Mouse (Mus musculus) liver, embryonic 14.5 days (tissue): ENCODE results near the gene Kat6b.

Experiments used
- CTCF ChIP-seq: IDR thresholded peaks from 2 replicates; pipeline ENCODE4 v1.5.1; 2016; ENCODE audit warnings: antibody characterized with exemption, low read depth, control low read depth
- EP300 ChIP-seq: IDR thresholded peaks from 2 replicates; pipeline ENCODE4 v1.6.1; 2016; ENCODE audit warnings: antibody characterized with exemption, low read depth

DNA sequence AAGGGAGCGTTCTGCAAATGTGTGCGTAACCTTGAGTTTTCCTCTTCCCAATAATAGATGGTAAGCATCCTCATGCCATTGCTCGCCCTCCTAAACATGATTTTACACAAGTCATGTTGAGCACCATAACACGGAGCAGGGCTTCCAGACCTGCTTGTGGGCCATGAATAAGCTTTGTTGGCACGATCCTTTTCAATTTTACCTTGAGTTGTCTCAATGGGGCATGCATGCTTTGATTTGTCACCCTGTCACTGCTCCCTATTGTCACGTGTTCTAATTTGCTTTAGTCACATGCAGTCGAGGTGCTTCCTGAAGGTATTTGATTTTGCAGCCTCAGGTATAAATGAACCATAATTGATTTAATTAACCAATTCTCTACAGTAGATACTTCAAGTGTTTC is 138.7 kb downstream of the Kat6b start:
- no peak for TF ChIP-seq CTCF
- TF ChIP-seq EP300, result no peak
